Mouse (Mus musculus): ENCODE measurements around the gene Cacna2d3. TPM values are rescaled to one million over a fixed set of nuclear protein-coding genes. Genes with fewer than 3 reads are reported as not detected.

The Cacna2d3 gene
- total and polyA plus RNA-seq, 3 experiments, result not detected

DNA sequence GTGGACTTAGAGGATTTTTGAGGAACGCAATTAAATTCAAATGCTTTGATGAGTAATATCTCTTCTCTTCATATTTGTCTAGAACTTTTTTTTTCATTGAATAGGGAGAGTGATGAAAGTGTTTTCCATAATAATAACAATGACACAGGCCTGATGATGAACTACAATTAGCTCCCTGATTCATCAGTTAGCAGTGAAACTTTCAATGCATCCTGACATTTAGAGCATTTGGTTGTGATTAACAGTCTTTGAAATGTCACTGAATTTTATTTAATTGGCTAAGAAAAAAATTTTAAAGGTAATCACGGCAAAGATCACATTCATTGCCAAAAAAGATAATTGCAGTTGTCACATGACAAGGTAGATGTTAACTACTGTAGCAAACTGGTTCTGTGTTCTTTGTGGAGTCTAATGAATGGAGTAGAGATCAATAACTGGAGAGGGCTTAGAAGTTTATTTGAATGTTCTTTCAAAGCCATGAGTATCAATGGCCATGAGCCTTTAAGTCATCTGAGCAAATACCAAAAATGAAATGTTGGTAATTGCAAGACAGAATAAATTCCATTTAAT lies 425.4 kb downstream of the Cacna2d3 start:
- Histone ChIP-seq H3K4me3 (ENCODE audit: control insufficient read depth in 1 of 2, insufficient read depth in 1 of 2, low read depth in 2 of 2, low read length in 2 of 2) (no peak overlapping the region), H3K4me1 (ENCODE audit: control insufficient read depth in 1 of 2, insufficient read depth in 2 of 2, low read length in 2 of 2) (no peaks in the 10 kb centered on the region), H3K36me3 (ENCODE audit: control insufficient read depth in 1 of 2, insufficient read depth in 2 of 2, low read length in 2 of 2) (no peaks in the 10 kb centered on the region), H3K27ac (ENCODE audit: control insufficient read depth, low read depth, low read length) (no peak overlapping the region), H3K9me3 (replicated peaks; ENCODE audit: insufficient read depth, low read length) (no peaks in the 10 kb centered on the region), H3K79me2 (ENCODE audit: control insufficient read depth, insufficient read depth, low read length, poor library complexity) (no peaks in the 10 kb centered on the region), H3K9ac (ENCODE audit: control insufficient read depth, low read depth, low read length, poor library complexity, severe bottlenecking) (no peak overlapping the region), H3K27me3 (ENCODE audit: control insufficient read depth in 1 of 2, insufficient read depth in 2 of 2, low read length in 2 of 2) (no peaks in the 10 kb centered on the region)
- no peak for TF ChIP-seq EP300 (IDR thresholded peaks at IDR 0.05; ENCODE audit: low read depth in 1 of 2, low read length in 2 of 2)
- TF ChIP-seq MYB (IDR thresholded peaks at IDR 0.05; ENCODE audit: low read depth, low read length), result no peak
- TF ChIP-seq ZMIZ1 (IDR thresholded peaks at IDR 0.05; ENCODE audit: low read depth, low read length), result no peak
- TF ChIP-seq KAT2A (conservative IDR thresholded peaks at IDR 0.05; ENCODE audit: low read depth, low read length), result no peak
- TF ChIP-seq BHLHE40 (IDR thresholded peaks at IDR 0.05; ENCODE audit: borderline replicate concordance, low read depth, low read length), result no peak
- TF ChIP-seq SIN3A (IDR thresholded peaks at IDR 0.05; ENCODE audit: low read length), result no peak
- TF ChIP-seq RCOR1 (IDR thresholded peaks at IDR 0.05; ENCODE audit: low read depth, low read length), result no peak
- no peak for TF ChIP-seq MYC (IDR thresholded peaks at IDR 0.05; ENCODE audit: low read depth, low read length)
- no peak for TF ChIP-seq ETS1 (IDR thresholded peaks at IDR 0.05; ENCODE audit: low read depth, low read length)
- TF ChIP-seq SMC3 (IDR thresholded peaks at IDR 0.05; ENCODE audit: low read depth, low read length), result no peak
- no peak for TF ChIP-seq ZC3H11A (IDR thresholded peaks at IDR 0.05; ENCODE audit: low read depth, low read length)
- no peak for TF ChIP-seq JUND (IDR thresholded peaks at IDR 0.05; ENCODE audit: low read depth, low read length)
- no peak for TF ChIP-seq MAX (IDR thresholded peaks at IDR 0.05; ENCODE audit: low read length)
- no peak for DNase-seq (ENCODE audit: low read depth, low spot score)

DNA sequence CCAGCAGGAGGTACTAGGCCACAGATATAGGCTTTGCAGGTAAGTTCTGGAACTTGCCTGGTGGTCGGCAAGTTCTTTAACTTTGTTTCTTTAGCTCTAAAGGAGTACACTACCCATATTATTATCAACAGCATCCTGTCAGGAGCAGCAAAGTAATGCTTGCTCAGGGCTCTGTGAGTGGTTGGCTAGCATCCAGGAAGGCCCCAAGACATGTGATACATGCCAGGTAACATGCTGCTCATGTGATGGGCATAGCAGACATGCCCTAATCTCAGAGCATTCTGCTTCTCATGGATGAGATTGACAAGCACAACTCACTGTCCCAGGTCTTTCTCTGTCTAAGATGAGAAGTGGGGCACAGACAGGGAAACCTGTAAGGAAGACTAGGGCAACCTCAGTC lies 442.8 kb downstream of the Cacna2d3 start:
- Histone ChIP-seq H3K9me3 (replicated peaks; ENCODE audit: insufficient read depth, low read length) (no peaks in the 10 kb centered on the region), H3K4me1 (ENCODE audit: control insufficient read depth in 1 of 2, insufficient read depth in 2 of 2, low read length in 2 of 2) (no peaks in the 10 kb centered on the region), H3K79me2 (ENCODE audit: control insufficient read depth, insufficient read depth, low read length, poor library complexity) (no peaks in the 10 kb centered on the region), H3K27me3 (ENCODE audit: control insufficient read depth in 1 of 2, insufficient read depth in 2 of 2, low read length in 2 of 2) (no peaks in the 10 kb centered on the region), H3K4me3 (ENCODE audit: control insufficient read depth in 1 of 2, insufficient read depth in 1 of 2, low read depth in 2 of 2, low read length in 2 of 2) (no peak overlapping the region), H3K36me3 (ENCODE audit: control insufficient read depth in 1 of 2, insufficient read depth in 2 of 2, low read length in 2 of 2) (no peaks in the 10 kb centered on the region), H3K27ac (ENCODE audit: control insufficient read depth, low read depth, low read length) (no peak overlapping the region), H3K9ac (ENCODE audit: control insufficient read depth, low read depth, low read length, poor library complexity, severe bottlenecking) (no peak overlapping the region)
- no peak for TF ChIP-seq HCFC1 (IDR thresholded peaks at IDR 0.05; ENCODE audit: low read depth, low read length)
- no peak for TF ChIP-seq TAL1 (IDR thresholded peaks at IDR 0.05; ENCODE audit: low read length)
- TF ChIP-seq NELFE (IDR thresholded peaks at IDR 0.05; ENCODE audit: low read depth, low read length), result no peak
- no peak for TF ChIP-seq RAD21 (IDR thresholded peaks at IDR 0.05; ENCODE audit: low read depth, low read length)
- TF ChIP-seq MEF2A (IDR thresholded peaks at IDR 0.05; ENCODE audit: extremely low read depth, insufficient replicate concordance, low read depth, low read length, poor library complexity, severe bottlenecking), result no peak
- TF ChIP-seq NRF1 (IDR thresholded peaks at IDR 0.05; ENCODE audit: insufficient read depth, low read depth, low read length, poor library complexity, severe bottlenecking), result no peak
- TF ChIP-seq MAX (IDR thresholded peaks at IDR 0.05; ENCODE audit: low read length), result no peak
- no peak for TF ChIP-seq MYB (IDR thresholded peaks at IDR 0.05; ENCODE audit: low read depth, low read length)
- no peak for TF ChIP-seq UBTF (IDR thresholded peaks at IDR 0.05; ENCODE audit: borderline replicate concordance, insufficient read depth, low read depth, low read length)
- no peak for TF ChIP-seq TCF12 (IDR thresholded peaks at IDR 0.05; ENCODE audit: low read depth, low read length)
- no peak for TF ChIP-seq USF2 (IDR thresholded peaks at IDR 0.05; ENCODE audit: borderline replicate concordance in 1 of 2, insufficient read depth in 1 of 2, low read depth in 1 of 2, low read length in 2 of 2)
- no peak for DNase-seq (ENCODE audit: low read depth, low spot score)

Data from MEL (cell line).